8 mouse cellular contexts compared by ENCODE assay signal in the genomic region with DNA sequence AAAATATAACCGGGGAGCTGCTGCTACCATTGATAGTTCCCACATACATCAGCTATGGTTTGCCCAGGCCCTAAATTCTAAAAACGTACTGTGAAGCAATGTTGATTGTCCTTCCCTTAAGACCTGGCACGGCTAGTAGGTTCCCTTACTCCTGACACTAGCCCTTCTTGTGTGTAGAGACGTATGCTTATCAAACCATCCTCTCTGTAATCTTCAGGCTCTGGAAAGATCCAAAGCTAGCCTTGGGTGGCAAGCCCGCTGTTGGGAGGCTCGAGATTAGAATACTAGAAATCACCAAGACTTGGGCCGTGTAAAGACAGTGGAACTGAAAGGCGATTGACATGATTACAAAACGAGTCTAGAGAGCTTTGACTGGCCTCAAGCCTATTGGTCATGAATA. TPM values are rescaled to one million over a fixed set of nuclear protein-coding genes. Genes with fewer than 3 reads are reported as not detected.
DNase-seq lines count a peak whose midpoint lies in the region; ATAC-seq lines count a peak whose summit lies in the region.

No protein-coding gene starts in this region.

- H3K9ac ChIP-seq in kidney, embryonic 14.5 days (ENCODE audit: low read depth, low read length), result peak overlapping the region; percentile 87; the same call in 1 of the 2 replicates
- peak overlapping the region; percentile 92 for H3K9ac ChIP-seq in hindbrain, embryonic 15.5 days
- H3K9ac ChIP-seq in midbrain, embryonic 14.5 days (replicated peaks; ENCODE audit: low read length), result peak overlapping the region; percentile 85

- H3K4me3 ChIP-seq in kidney, embryonic 14.5 days (ENCODE audit: low read length), result peak overlapping the region; percentile 90
- peak overlapping the region; percentile 93 for H3K4me3 ChIP-seq in hindbrain, embryonic 15.5 days
- H3K4me3 ChIP-seq in midbrain, embryonic 14.5 days (replicated peaks; ENCODE audit: low read depth, low read length), result peak overlapping the region; percentile 96

- H3K36me3 ChIP-seq in kidney, embryonic 14.5 days (ENCODE audit: control insufficient read depth, insufficient read depth, low read length), result peaks cover 32% of the 10 kb centered on the region
- peaks cover 31% of the 10 kb centered on the region for H3K36me3 ChIP-seq in hindbrain, embryonic 15.5 days
- H3K36me3 ChIP-seq in midbrain, embryonic 14.5 days (ENCODE audit: control insufficient read depth, insufficient read depth, low read length), result peaks cover 39% of the 10 kb centered on the region

- WGBS in kidney, embryonic 14.5 days, result 70% methylated on average over 9 of the region's 9 CpGs
- WGBS in hindbrain, embryonic 15.5 days, result 64% methylated on average over 9 of the region's 9 CpGs
- WGBS in midbrain, embryonic 14.5 days, result 66% methylated on average over 9 of the region's 9 CpGs

- no peak overlapping the region for H3K27ac ChIP-seq in kidney, embryonic 14.5 days (ENCODE audit: low read depth, low read length)
- no peak overlapping the region for H3K27ac ChIP-seq in hindbrain, embryonic 15.5 days (replicated peaks)
- H3K27ac ChIP-seq in midbrain, embryonic 14.5 days (replicated peaks; ENCODE audit: low read depth, low read length), result no peak overlapping the region

- no peak for DNase-seq in kidney, adult 8-10 months
- DNase-seq in R1 (ENCODE audit: low read depth, low spot score), result peak; percentile 17
- no peak for DNase-seq in midbrain, embryonic 14.5 days
- no peak for DNase-seq in adrenal gland, postnatal 14 days
- DNase-seq in ovary, postnatal 36 days (ENCODE audit: low spot score), result no peak

- no peaks in the 10 kb centered on the region for H3K9me3 ChIP-seq in kidney, embryonic 14.5 days (ENCODE audit: control insufficient read depth, low read length)
- H3K9me3 ChIP-seq in hindbrain, embryonic 15.5 days, result no peaks in the 10 kb centered on the region
- no peaks in the 10 kb centered on the region for H3K9me3 ChIP-seq in midbrain, embryonic 14.5 days (ENCODE audit: control insufficient read depth, low read length)

- ATAC-seq in kidney, embryonic 14.5 days (ENCODE audit: low FRiP score, low TSS enrichment), result no peak
- no peak for ATAC-seq in hindbrain, embryonic 15.5 days (ENCODE audit: low FRiP score, low read depth)
- no peak for ATAC-seq in midbrain, embryonic 14.5 days (ENCODE audit: low FRiP score, low TSS enrichment)
- ATAC-seq in activated CD4-positive, CD25-positive, alpha-beta regulatory T cell, adult 4 months, result no peak

- peaks cover 5% of the 10 kb centered on the region for H3K4me1 ChIP-seq in kidney, embryonic 14.5 days (ENCODE audit: control insufficient read depth, insufficient read depth, low read length)
- peaks cover 28% of the 10 kb centered on the region for H3K4me1 ChIP-seq in hindbrain, embryonic 15.5 days (replicated peaks)
- H3K4me1 ChIP-seq in midbrain, embryonic 14.5 days (ENCODE audit: control insufficient read depth, insufficient read depth, low read length), result peaks cover 16% of the 10 kb centered on the region; the same call in 1 of the 2 replicates

- H3K4me2 ChIP-seq in kidney, embryonic 14.5 days (replicated peaks; ENCODE audit: low read depth, low read length), result peak overlapping the region; percentile 86
- peak overlapping the region; percentile 71 for H3K4me2 ChIP-seq in hindbrain, embryonic 15.5 days
- peak overlapping the region; percentile 75 for H3K4me2 ChIP-seq in midbrain, embryonic 14.5 days (ENCODE audit: low read length)

- H3K27me3 ChIP-seq in kidney, embryonic 14.5 days (ENCODE audit: control insufficient read depth, insufficient read depth, low read length), result no peaks in the 10 kb centered on the region
- H3K27me3 ChIP-seq in hindbrain, embryonic 15.5 days, result 0 out of 2 replicates have a peak, but pooled peaks cover 3% of the 10 kb centered on the region
- H3K27me3 ChIP-seq in midbrain, embryonic 14.5 days (ENCODE audit: control insufficient read depth, insufficient read depth, low read length), result no peaks in the 10 kb centered on the region

RNA-seq across cellular contexts. Expression of gene Fam8a1, which starts 1.2 kb away (rescaled TPM):
- polyA plus RNA-seq in kidney, embryonic 14.5 days (2014; fragmentation: Nextera tagmentation; extraction: Ambion mirVana), result 8.7 and 13.5 TPM in 2 replicates
- 16.0 and 16.1 TPM in 2 replicates for polyA plus RNA-seq in hindbrain, embryonic 15.5 days (2015; fragmentation: Nextera tagmentation; extraction: Ambion mirVana)
- 19.2 and 27.0 TPM in 2 replicates for polyA plus RNA-seq in midbrain, embryonic 14.5 days (2014; fragmentation: Nextera tagmentation; extraction: Ambion mirVana)
- total RNA-seq in adrenal gland, postnatal 14 days (2021), result 45.5 and 47.1 TPM in 2 replicates
- 1 to 10 TPM; 4.8 to 6.4 TPM for polyA plus RNA-seq in activated CD4-positive, CD25-positive, alpha-beta regulatory T cell, adult 4 months (2017; shearing (Covaris generic))

RNA-seq across cellular contexts. Expression of gene Nup153, which starts 57.2 kb away (rescaled TPM):
- polyA plus RNA-seq in kidney, embryonic 14.5 days (2014; fragmentation: Nextera tagmentation; extraction: Ambion mirVana), result 37.2 and 47.2 TPM in 2 replicates
- 18.3 and 19.9 TPM in 2 replicates for polyA plus RNA-seq in hindbrain, embryonic 15.5 days (2015; fragmentation: Nextera tagmentation; extraction: Ambion mirVana)
- 30.2 and 30.4 TPM in 2 replicates for polyA plus RNA-seq in midbrain, embryonic 14.5 days (2014; fragmentation: Nextera tagmentation; extraction: Ambion mirVana)
- 62.9 and 63.4 TPM in 2 replicates for total RNA-seq in adrenal gland, postnatal 14 days (2021)
- 10 to 100 TPM; 49.3 to 55.8 TPM for polyA plus RNA-seq in activated CD4-positive, CD25-positive, alpha-beta regulatory T cell, adult 4 months (2017; shearing (Covaris generic))
